Mouse (Mus musculus): ENCODE measurements around the gene Uqcrc1. TPM values are rescaled to one million over a fixed set of nuclear protein-coding genes. Genes with fewer than 3 reads are reported as not detected.

Uqcrc1 gene
- total RNA-seq, 2 experiments from 2014 or later = 144 to 256 TPM

DNA sequence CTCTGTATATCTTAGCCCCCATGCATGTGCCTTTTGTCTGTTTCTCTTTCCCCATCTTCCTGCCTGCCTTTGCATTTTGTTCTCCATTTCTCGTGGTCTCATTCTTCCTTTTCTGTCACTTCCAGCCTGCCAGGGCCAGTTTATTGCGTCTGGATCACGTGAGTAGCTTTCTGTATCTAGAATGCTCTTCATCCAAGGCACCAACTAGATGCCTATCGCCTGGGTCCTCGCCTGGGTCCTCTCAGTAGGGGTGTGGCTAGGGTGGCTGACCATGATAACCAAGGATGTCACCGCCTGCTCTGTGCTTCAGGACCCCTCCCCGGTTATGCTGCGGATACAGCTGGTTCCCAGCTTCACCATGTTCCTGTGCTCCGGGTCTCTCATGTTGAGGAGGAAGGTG is 46.8 kb downstream of the Uqcrc1 start:
- ATAC-seq (replicated peaks; ENCODE audit: poor library complexity) = peak; percentile 38; the same call in 1 of the 2 replicates

DNA sequence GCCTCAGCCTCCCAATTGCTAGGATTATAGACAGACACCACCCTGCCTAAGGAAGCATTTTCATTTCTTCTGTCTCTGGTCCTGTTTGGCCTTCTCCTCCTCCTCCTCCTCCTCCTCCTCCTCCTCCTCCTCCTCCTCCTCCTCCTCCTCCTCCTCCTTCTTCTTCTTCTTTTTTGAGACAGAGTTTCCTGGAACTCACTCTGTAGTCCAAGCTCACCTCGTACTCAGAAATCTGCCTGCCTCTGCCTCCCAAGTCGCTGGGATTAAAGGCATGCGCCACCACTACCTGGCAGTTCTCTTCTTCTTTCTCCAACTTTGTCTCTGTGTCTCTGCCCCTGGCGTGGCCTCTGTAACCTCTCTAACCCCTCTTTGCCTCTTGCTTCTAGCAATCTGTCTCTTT is 49.3 kb downstream of the Uqcrc1 start, which contains the start of gene Ucn2:
Gene Ucn2, plus strand, starts transcription at position 301 of the 400 bp plus-strand sequence.
- ATAC-seq (replicated peaks; ENCODE audit: poor library complexity) = no peak

DNA sequence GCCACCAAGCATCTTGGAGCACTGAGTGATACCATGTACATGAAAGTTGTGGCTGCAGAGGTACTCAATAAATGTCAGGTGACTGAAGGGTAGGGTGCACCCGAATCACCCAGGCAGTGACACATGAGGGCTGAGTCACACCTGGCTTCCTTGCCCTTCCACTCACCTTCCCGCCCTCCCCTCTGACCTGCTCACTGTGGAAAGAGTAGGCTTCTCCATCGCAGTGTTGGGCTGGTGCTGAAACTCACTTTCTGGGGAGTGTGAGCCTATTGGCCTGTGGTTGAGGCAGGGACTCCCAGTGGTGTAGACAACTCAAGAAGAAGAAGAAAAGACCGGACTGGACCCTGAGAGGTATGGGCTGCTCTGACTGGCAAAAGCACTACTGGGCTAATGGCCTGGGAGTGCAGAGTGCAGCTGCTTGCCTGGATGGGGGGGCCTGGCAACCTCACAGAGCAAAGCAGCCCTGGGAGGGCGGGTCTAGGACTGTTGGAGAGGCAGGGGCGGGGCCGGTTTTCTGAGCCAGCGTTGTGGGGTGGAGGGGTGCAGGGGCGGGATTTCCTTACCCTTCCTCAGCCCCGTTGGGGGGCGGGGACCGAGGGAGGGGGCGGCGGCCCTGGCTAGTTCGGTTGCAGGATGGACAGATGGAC is 51.4 kb downstream of the Uqcrc1 start:
- ATAC-seq (replicated peaks; ENCODE audit: poor library complexity) = no peak

DNA sequence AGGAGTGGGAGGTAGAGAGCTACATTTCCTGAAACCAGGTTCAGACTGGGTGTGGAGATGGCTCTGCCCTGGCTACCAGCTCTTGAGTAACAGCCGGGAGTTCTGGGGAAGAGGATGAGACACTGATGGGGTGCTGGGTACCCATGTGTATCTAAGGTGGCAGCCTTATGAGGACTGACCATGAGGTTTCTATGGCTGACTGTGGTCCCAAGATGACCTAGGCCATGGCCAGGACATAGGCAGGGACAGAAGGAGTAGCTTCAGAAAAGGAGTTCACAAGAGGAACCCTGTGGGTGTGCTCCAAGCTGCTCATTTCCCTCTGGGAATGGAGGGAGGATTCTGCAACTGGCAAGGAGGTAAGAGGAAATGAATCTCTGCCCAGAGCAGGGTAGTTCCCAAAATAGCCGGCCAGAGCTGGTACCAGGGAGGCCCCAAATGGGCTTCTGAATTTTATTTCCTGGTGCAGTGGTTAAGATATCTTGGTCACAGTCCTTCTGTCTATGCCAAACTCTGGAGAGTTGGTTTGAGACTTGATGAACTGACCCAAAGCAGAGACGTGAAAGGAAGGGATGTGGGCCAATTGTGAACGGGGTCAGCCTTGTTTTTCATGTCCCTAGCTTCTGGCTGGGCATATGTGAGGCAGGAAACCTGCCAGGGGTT is 53.5 kb downstream of the Uqcrc1 start:
- no peak for ATAC-seq (replicated peaks; ENCODE audit: poor library complexity)

DNA sequence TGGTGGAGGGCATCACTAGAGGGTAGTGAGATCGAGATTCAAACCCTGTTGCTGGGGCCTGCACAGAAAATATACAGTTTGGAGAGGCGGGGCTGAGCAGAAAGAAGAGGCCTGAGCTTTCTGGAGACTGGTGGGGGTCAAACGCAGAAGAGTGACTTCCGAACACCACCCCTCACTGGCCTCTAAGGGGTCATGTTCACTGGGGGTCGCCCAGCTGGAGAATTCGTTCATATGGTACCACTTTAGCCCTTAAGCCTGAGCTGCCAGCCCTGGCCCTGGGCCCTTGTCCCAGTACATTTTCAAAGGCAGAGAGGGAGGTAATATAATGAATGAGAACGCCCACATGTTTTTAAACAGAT is 54.0 kb downstream of the Uqcrc1 start:
- no peak for ATAC-seq (replicated peaks; ENCODE audit: poor library complexity)

DNA sequence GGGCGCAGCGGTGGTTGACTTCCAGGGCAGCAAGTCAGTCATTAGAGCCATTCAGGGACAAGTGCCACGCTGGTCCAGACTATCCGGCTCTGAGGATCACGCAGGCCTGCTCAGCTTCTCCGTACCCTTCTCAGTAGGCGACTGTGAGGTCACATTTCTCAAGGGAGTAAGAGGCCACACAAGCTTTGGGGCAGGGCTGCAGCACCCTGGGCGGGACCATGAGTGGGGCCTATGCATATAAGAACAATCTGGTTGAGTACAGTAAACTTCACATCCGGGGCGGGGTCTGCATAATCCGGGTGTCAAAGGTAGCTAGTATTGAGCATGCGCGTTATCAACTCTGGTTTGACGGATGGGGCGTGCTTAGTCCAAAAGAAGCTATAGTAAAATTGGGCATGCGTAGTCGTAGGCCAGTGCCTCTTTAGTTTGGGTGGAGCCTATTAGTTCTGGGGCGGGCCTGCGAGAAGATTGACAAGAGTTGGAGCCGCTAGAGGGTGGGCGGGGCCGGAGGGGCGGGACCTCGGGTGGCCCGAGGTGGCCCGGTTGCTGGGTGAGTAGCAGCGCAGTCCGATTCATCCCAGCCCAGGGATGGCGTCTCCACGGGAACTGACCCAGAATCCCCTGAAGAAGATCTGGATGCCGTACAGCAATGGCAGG is 55.1 kb downstream of the Uqcrc1 start, which contains the start of gene Pfkfb4:
Gene Pfkfb4, plus strand, starts transcription at position 351 of the 657 bp plus-strand sequence.
- peak; percentile 81 for ATAC-seq (replicated peaks; ENCODE audit: poor library complexity)

DNA sequence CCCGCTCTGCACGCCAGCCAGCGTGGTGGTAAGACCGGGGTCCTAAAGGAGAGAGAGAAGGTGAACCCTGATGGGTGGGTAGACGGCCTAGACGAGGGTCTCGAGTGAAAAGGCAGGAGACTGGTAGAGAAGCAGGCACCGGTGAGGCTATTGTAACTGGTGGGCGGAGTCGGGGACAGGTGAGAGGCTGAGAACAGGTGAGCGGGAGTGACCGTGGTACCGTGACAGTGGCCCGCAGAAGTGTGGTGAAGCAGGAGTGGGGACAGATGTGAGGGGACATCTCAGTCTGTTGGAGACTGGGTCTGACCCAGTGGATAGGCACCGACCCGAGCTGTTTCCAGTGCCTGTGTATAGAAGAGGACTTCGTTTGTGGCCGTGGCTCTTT is 55.6 kb downstream of the Uqcrc1 start:
- ATAC-seq (replicated peaks; ENCODE audit: poor library complexity) = no peak

DNA sequence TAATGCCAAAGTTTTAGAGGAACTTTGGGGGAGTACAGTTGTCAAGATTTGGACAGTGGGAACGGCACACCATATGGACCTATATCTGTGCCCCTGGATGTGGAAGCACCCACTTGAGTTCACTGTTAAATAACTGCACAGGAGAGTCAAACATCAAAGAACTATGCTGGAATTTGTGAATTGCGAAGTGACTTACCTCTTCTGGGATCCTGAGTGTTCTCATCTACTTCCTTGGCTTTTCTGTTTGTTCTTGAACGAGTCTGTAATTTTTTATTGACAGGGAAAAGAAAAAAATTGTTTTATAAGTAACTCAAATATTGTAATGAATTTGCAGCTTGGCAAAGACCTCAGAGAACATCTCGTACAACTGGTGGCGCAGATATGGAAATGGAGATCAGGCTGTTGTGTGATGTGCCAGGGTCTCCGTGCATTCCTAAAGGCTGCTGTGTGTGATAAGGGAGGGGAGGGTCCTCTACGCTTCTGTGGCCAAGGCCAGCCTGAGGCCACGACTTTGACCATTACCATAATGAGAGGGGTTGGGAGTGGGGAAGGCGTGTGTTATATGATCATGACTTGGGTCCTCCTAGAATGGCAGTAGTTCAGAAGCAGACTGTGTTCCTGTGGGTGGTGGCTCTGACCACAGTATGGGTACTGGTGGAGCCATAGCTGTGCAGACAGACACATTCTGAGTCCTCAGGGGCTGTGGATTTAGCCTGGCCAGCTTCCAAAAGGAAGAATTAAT is 56.4 kb downstream of the Uqcrc1 start:
- ATAC-seq (replicated peaks; ENCODE audit: poor library complexity) = no peak

DNA sequence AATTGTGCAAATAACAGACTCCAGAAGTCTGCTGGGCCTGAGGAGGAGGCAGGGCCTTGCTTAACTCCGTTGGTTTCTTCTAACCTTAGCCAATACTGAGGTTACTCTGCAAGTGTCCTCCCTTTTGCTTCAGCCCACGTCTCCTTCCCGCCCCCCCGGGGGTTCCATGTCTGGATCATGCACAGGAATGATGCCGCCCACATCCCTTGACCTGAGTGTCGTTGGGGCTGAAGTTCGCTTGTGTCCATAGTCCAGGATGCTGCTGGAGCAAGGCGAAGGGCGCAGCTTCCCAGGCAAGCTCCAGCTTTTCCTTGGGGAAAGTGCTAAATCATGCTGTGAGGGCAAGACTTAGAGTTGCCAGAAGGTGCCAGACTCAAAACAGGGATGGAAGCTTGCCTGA is 60.0 kb downstream of the Uqcrc1 start:
- ATAC-seq (replicated peaks; ENCODE audit: poor library complexity) = peak; percentile 7

DNA sequence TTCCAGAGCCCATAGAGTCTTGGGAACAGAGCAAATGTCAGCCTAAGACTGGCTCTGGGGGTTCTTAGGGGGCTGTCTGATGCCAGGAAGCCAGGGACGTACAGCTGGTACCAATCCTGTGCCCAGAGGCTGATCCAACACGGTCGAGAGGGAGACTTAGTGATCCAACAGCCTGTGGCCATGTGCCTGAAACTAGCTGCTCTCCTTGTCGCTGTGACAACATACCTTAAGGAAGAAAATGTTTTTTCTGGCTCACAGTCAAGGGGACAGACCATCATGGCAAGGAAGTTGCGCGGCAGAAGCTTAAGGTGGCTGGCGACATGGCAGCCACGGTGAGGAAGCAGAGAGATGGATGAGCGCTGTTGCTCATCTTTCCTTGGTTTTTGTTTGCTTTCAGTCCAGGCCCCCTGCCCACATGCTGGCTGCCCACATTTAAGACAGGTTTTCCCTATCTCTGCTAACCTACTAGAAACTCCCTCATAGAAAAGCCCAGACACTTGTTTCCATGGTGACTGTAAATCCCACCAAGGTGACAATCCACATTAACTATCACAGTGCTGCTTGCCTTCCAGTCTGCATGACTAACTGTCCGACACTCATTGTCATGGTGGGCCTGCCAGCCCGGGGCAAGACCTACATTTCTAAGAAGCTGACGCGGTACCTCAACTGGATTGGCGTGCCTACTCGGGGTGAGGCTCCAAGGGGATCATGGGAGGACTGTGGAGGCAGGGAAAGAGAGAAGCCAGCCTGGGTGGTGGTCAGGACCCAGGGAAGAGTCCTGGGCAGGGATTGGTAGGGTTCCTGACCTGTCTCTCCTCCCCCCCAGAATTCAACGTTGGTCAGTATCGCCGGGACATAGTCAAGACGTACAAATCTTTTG is 62.1 kb downstream of the Uqcrc1 start:
- ATAC-seq (replicated peaks; ENCODE audit: poor library complexity) = no peak

DNA sequence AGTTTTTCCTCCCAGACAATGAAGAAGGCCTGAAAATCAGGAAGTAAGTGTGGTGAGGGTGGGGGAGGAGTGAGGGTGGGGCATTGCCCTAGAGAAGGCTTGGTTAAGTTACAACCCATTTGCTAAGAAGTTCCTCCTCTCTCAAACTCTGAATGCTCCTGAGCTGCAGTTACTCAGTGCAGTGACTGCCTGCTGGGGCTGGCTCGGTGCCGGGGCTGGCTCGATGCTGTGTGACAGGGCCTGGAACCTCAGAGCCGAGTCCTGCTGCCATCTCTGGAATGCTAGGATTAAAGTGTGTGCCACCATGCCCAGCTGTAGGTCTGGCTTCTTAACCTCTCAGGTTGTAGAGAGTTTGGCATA is 62.7 kb downstream of the Uqcrc1 start:
- peak; percentile 49 for ATAC-seq (replicated peaks; ENCODE audit: poor library complexity)

Other genes with a start within 250 kb of the Uqcrc1 start
- gene Prkar2a, start 247.3 kb upstream of the Uqcrc1 start, total RNA-seq (2015) = 20.0 and 21.9 TPM in 2 replicates
- 17.4 and 29.2 TPM in 2 replicates for gene Prkar2a, start 247.3 kb upstream of the Uqcrc1 start, total RNA-seq (2017)
- 12.9 and 21.1 TPM in 2 replicates for gene Ip6k2, start 152.8 kb upstream of the Uqcrc1 start, total RNA-seq (2015)
- gene Ip6k2, start 152.8 kb upstream of the Uqcrc1 start, total RNA-seq (2017) = 40.9 and 50.6 TPM in 2 replicates
- 8.4 and 8.7 TPM in 2 replicates for gene Nckipsd, start 128.3 kb upstream of the Uqcrc1 start, total RNA-seq (2015)
- 5.0 and 5.5 TPM in 2 replicates for gene Nckipsd, start 128.3 kb upstream of the Uqcrc1 start, total RNA-seq (2017)
- 4.5 and 5.4 TPM in 2 replicates for gene Celsr3, start 110.3 kb upstream of the Uqcrc1 start, total RNA-seq (2015)
- gene Celsr3, start 110.3 kb upstream of the Uqcrc1 start, total RNA-seq (2017) = 1.5 and 2.5 TPM in 2 replicates
- 7.2 and 11.7 TPM in 2 replicates for gene Slc26a6, start 83.3 kb upstream of the Uqcrc1 start, total RNA-seq (2015)
- gene Slc26a6, start 83.3 kb upstream of the Uqcrc1 start, total RNA-seq (2017) = 3.0 and 4.7 TPM in 2 replicates
- gene Tmem89, start 22.0 kb upstream of the Uqcrc1 start, total RNA-seq (2015) = 0.35 TPM in 1 of 2 replicates, not detected in the other
- 0.08 TPM in 1 of 2 replicates, not detected in the other for gene Tmem89, start 22.0 kb upstream of the Uqcrc1 start, total RNA-seq (2017)
- gene Col7a1, start 17.0 kb downstream of the Uqcrc1 start, total RNA-seq (2015) = 0.02 and 0.12 TPM in 2 replicates
- gene Col7a1, start 17.0 kb downstream of the Uqcrc1 start, total RNA-seq (2017) = 0.12 and 1.3 TPM in 2 replicates
- gene Ucn2, start 49.4 kb downstream of the Uqcrc1 start, total RNA-seq (2015) = not detected in 2 replicates
- gene Ucn2, start 49.4 kb downstream of the Uqcrc1 start, total RNA-seq (2017) = not detected in 2 replicates
- 3.9 and 5.9 TPM in 2 replicates for gene Pfkfb4, start 55.1 kb downstream of the Uqcrc1 start, total RNA-seq (2015)
- 12.8 and 13.5 TPM in 2 replicates for gene Pfkfb4, start 55.1 kb downstream of the Uqcrc1 start, total RNA-seq (2017)
- gene Shisa5, start 101.9 kb downstream of the Uqcrc1 start, total RNA-seq (2015) = 19.7 and 20.5 TPM in 2 replicates
- 74.8 and 94.4 TPM in 2 replicates for gene Shisa5, start 101.9 kb downstream of the Uqcrc1 start, total RNA-seq (2017)
- 22.4 and 24.1 TPM in 2 replicates for gene Trex1, start 123.1 kb downstream of the Uqcrc1 start, total RNA-seq (2015)
- gene Trex1, start 123.1 kb downstream of the Uqcrc1 start, total RNA-seq (2017) = 12.3 and 15.6 TPM in 2 replicates
- gene Atrip, start 137.5 kb downstream of the Uqcrc1 start, total RNA-seq (2015) = 13.3 and 17.6 TPM in 2 replicates
- gene Atrip, start 137.5 kb downstream of the Uqcrc1 start, total RNA-seq (2017) = 15.3 and 20.1 TPM in 2 replicates
- 5.8 and 8.6 TPM in 2 replicates for gene Ccdc51, start 145.9 kb downstream of the Uqcrc1 start, total RNA-seq (2015)
- 14.6 and 15.2 TPM in 2 replicates for gene Ccdc51, start 145.9 kb downstream of the Uqcrc1 start, total RNA-seq (2017)
- 411 and 433 TPM in 2 replicates for gene Tma7, start 146.0 kb downstream of the Uqcrc1 start, total RNA-seq (2015)
- 121 and 130 TPM in 2 replicates for gene Tma7, start 146.0 kb downstream of the Uqcrc1 start, total RNA-seq (2017)
- gene Plxnb1, start 158.8 kb downstream of the Uqcrc1 start, total RNA-seq (2015) = not detected in 2 replicates
- gene Plxnb1, start 158.8 kb downstream of the Uqcrc1 start, total RNA-seq (2017) = not detected in 2 replicates
- not detected in 2 replicates for gene Fbxw21, start 225.4 kb downstream of the Uqcrc1 start, total RNA-seq (2015)
- gene Fbxw21, start 225.4 kb downstream of the Uqcrc1 start, total RNA-seq (2017) = not detected in 2 replicates

Measured in megakaryocyte progenitor cell, adult 5-6 weeks (primary cell).